Mouse (Mus musculus): Measurements from ENCODE around the gene Immp2l. TPM values are rescaled to one million over a fixed set of nuclear protein-coding genes. Genes with fewer than 3 reads are reported as not detected.

Gene Immp2l
- polyA plus RNA-seq, 1 experiment from 2014 or later = 6.9 TPM

GRCm38 (mm10) chr12:41487005-41487404, 463.1 kb downstream of the Immp2l start:
- no peak for ATAC-seq
- Histone ChIP-seq H3K27ac (ENCODE audit: low read length) (no peak overlapping the region), H3K9ac (replicated peaks; ENCODE audit: low read depth, low read length) (no peak overlapping the region), H3K4me2 (ENCODE audit: low read length) (no peak overlapping the region), H3K36me3 (ENCODE audit: control insufficient read depth, insufficient read depth) (no peaks in the 10 kb centered on the region), H3K27me3 (replicated peaks; ENCODE audit: control insufficient read depth, insufficient read depth, low read length) (no peaks in the 10 kb centered on the region), H3K4me1 (replicated peaks; ENCODE audit: control insufficient read depth, insufficient read depth, low read length) (0 out of 2 replicates have a peak, but pooled peaks cover 6% of the 10 kb centered on the region), H3K4me3 (replicated peaks; ENCODE audit: low read length) (no peak overlapping the region), H3K9me3 (ENCODE audit: control insufficient read depth, low read length) (no peaks in the 10 kb centered on the region)
- WGBS = 18% methylated on average over 5 of the region's 5 CpGs

- Histone ChIP-seq H3K4me1 (replicated peaks; ENCODE audit: control insufficient read depth, insufficient read depth, low read length) (no peaks in the 10 kb centered on the region; the same call in 1 of the 2 replicates), H3K4me2 (ENCODE audit: low read length) (no peak overlapping the region), H3K27ac (ENCODE audit: low read length) (no peak overlapping the region), H3K36me3 (ENCODE audit: control insufficient read depth, insufficient read depth) (no peaks in the 10 kb centered on the region), H3K9me3 (ENCODE audit: control insufficient read depth, low read length) (no peaks in the 10 kb centered on the region), H3K4me3 (replicated peaks; ENCODE audit: low read length) (no peak overlapping the region), H3K9ac (replicated peaks; ENCODE audit: low read depth, low read length) (no peak overlapping the region), H3K27me3 (replicated peaks; ENCODE audit: control insufficient read depth, insufficient read depth, low read length) (no peaks in the 10 kb centered on the region)
- no peak for ATAC-seq
- 30% methylated on average over 10 of the region's 10 CpGs for WGBS
Observed at GRCm38 (mm10) chr12:41494620-41495019, 470.7 kb downstream of the Immp2l start.

- WGBS = 79% methylated on average over 9 of the region's 9 CpGs
- H3K4me3 ChIP-seq (replicated peaks; ENCODE audit: low read length) = no peak overlapping the region
- H3K4me1 ChIP-seq (replicated peaks; ENCODE audit: control insufficient read depth, insufficient read depth, low read length) = no peaks in the 10 kb centered on the region
- H3K4me2 ChIP-seq (ENCODE audit: low read length) = no peak overlapping the region
- H3K27me3 ChIP-seq (replicated peaks; ENCODE audit: control insufficient read depth, insufficient read depth, low read length) = no peaks in the 10 kb centered on the region
- no peak overlapping the region for H3K9ac ChIP-seq (replicated peaks; ENCODE audit: low read depth, low read length)
- H3K27ac ChIP-seq (ENCODE audit: low read length) = no peak overlapping the region
- H3K9me3 ChIP-seq (ENCODE audit: control insufficient read depth, low read length) = no peaks in the 10 kb centered on the region
- H3K36me3 ChIP-seq (ENCODE audit: control insufficient read depth, insufficient read depth) = no peaks in the 10 kb centered on the region
- ATAC-seq = no peak
Observed at GRCm38 (mm10) chr12:41500049-41500820, 476.3 kb downstream of the Immp2l start.

- Histone ChIP-seq H3K4me3 (replicated peaks; ENCODE audit: low read length) (no peak overlapping the region), H3K9me3 (ENCODE audit: control insufficient read depth, low read length) (no peaks in the 10 kb centered on the region), H3K36me3 (ENCODE audit: control insufficient read depth, insufficient read depth) (no peaks in the 10 kb centered on the region), H3K27ac (ENCODE audit: low read length) (no peak overlapping the region), H3K9ac (replicated peaks; ENCODE audit: low read depth, low read length) (no peak overlapping the region), H3K4me1 (replicated peaks; ENCODE audit: control insufficient read depth, insufficient read depth, low read length) (no peaks in the 10 kb centered on the region), H3K4me2 (ENCODE audit: low read length) (no peak overlapping the region), H3K27me3 (replicated peaks; ENCODE audit: control insufficient read depth, insufficient read depth, low read length) (no peaks in the 10 kb centered on the region)
- no peak for ATAC-seq
- 91% methylated on average over 4 of the region's 4 CpGs for WGBS
Observed at GRCm38 (mm10) chr12:41508610-41509009, 484.7 kb downstream of the Immp2l start.

- Histone ChIP-seq H3K27me3 (replicated peaks; ENCODE audit: control insufficient read depth, insufficient read depth, low read length) (no peaks in the 10 kb centered on the region), H3K4me1 (replicated peaks; ENCODE audit: control insufficient read depth, insufficient read depth, low read length) (0 out of 2 replicates have a peak, but pooled peaks cover 3% of the 10 kb centered on the region), H3K9me3 (ENCODE audit: control insufficient read depth, low read length) (no peaks in the 10 kb centered on the region), H3K27ac (ENCODE audit: low read length) (no peak overlapping the region), H3K9ac (replicated peaks; ENCODE audit: low read depth, low read length) (no peak overlapping the region), H3K4me2 (ENCODE audit: low read length) (no peak overlapping the region), H3K36me3 (ENCODE audit: control insufficient read depth, insufficient read depth) (no peaks in the 10 kb centered on the region), H3K4me3 (replicated peaks; ENCODE audit: low read length) (no peak overlapping the region)
- WGBS = 51% methylated on average over 3 of the region's 3 CpGs
- ATAC-seq = peak; percentile 57; the same call in 1 of the 2 replicates
Observed at GRCm38 (mm10) chr12:41510588-41510987, 486.7 kb downstream of the Immp2l start.

- Histone ChIP-seq H3K27ac (ENCODE audit: low read length) (no peak overlapping the region), H3K4me1 (replicated peaks; ENCODE audit: control insufficient read depth, insufficient read depth, low read length) (0 out of 2 replicates have a peak, but pooled peaks cover 1% of the 10 kb centered on the region), H3K4me3 (replicated peaks; ENCODE audit: low read length) (no peak overlapping the region), H3K9ac (replicated peaks; ENCODE audit: low read depth, low read length) (no peak overlapping the region), H3K27me3 (replicated peaks; ENCODE audit: control insufficient read depth, insufficient read depth, low read length) (no peaks in the 10 kb centered on the region), H3K4me2 (ENCODE audit: low read length) (no peak overlapping the region), H3K36me3 (ENCODE audit: control insufficient read depth, insufficient read depth) (no peaks in the 10 kb centered on the region), H3K9me3 (ENCODE audit: control insufficient read depth, low read length) (no peaks in the 10 kb centered on the region; the same call in 1 of the 2 replicates)
- 58% methylated on average over 5 of the region's 5 CpGs for WGBS
- ATAC-seq = no peak
Observed at GRCm38 (mm10) chr12:41518897-41519296, 495.0 kb downstream of the Immp2l start.

GRCm38 (mm10) chr12:41520326-41520725, 496.4 kb downstream of the Immp2l start:
- peak; percentile 36; the same call in 1 of the 2 replicates for ATAC-seq
- Histone ChIP-seq H3K4me3 (replicated peaks; ENCODE audit: low read length) (no peak overlapping the region), H3K9ac (replicated peaks; ENCODE audit: low read depth, low read length) (no peak overlapping the region), H3K9me3 (ENCODE audit: control insufficient read depth, low read length) (no peaks in the 10 kb centered on the region; the same call in 1 of the 2 replicates), H3K4me2 (ENCODE audit: low read length) (no peak overlapping the region), H3K27ac (ENCODE audit: low read length) (no peak overlapping the region), H3K36me3 (ENCODE audit: control insufficient read depth, insufficient read depth) (no peaks in the 10 kb centered on the region), H3K4me1 (replicated peaks; ENCODE audit: control insufficient read depth, insufficient read depth, low read length) (no peaks in the 10 kb centered on the region), H3K27me3 (replicated peaks; ENCODE audit: control insufficient read depth, insufficient read depth, low read length) (no peaks in the 10 kb centered on the region)
- WGBS = 41% methylated on average over 2 of the region's 2 CpGs

- H3K36me3 ChIP-seq (ENCODE audit: control insufficient read depth, insufficient read depth) = no peaks in the 10 kb centered on the region
Observed at GRCm38 (mm10) chr12:41521671-41522070, 497.8 kb downstream of the Immp2l start.

GRCm38 (mm10) chr12:41526688-41527087, 502.8 kb downstream of the Immp2l start:
- 9% methylated on average over 2 of the region's 2 CpGs for WGBS
- H3K4me2 ChIP-seq (ENCODE audit: low read length) = no peak overlapping the region
- no peaks in the 10 kb centered on the region for H3K9me3 ChIP-seq (ENCODE audit: control insufficient read depth, low read length)
- no peaks in the 10 kb centered on the region for H3K4me1 ChIP-seq (replicated peaks; ENCODE audit: control insufficient read depth, insufficient read depth, low read length)
- H3K4me3 ChIP-seq (replicated peaks; ENCODE audit: low read length) = no peak overlapping the region
- no peak overlapping the region for H3K9ac ChIP-seq (replicated peaks; ENCODE audit: low read depth, low read length)
- no peak overlapping the region for H3K27ac ChIP-seq (ENCODE audit: low read length)
- H3K27me3 ChIP-seq (replicated peaks; ENCODE audit: control insufficient read depth, insufficient read depth, low read length) = no peaks in the 10 kb centered on the region
- no peaks in the 10 kb centered on the region for H3K36me3 ChIP-seq (ENCODE audit: control insufficient read depth, insufficient read depth)
- ATAC-seq = no peak

More at GRCm38 (mm10) chr12:41521671-41522070, 497.8 kb downstream of the Immp2l start:
- Histone ChIP-seq H3K27me3 (replicated peaks; ENCODE audit: control insufficient read depth, insufficient read depth, low read length) (no peaks in the 10 kb centered on the region), H3K27ac (ENCODE audit: low read length) (no peak overlapping the region), H3K9me3 (ENCODE audit: control insufficient read depth, low read length) (no peaks in the 10 kb centered on the region; the same call in 1 of the 2 replicates), H3K9ac (replicated peaks; ENCODE audit: low read depth, low read length) (no peak overlapping the region), H3K4me3 (replicated peaks; ENCODE audit: low read length) (no peak overlapping the region), H3K4me1 (replicated peaks; ENCODE audit: control insufficient read depth, insufficient read depth, low read length) (no peaks in the 10 kb centered on the region), H3K4me2 (ENCODE audit: low read length) (no peak overlapping the region)
- 86% methylated on average over 2 of the region's 2 CpGs for WGBS
- ATAC-seq = no peak
